Mouse (Mus musculus): ENCODE measurements at regions not wholly inside any gene's neighbourhood (a gene's known extent, or its start where the extent isn't known, plus 50 kb on each side); places are given as distances from the start of the nearest gene placed in this dataset.

DNA sequence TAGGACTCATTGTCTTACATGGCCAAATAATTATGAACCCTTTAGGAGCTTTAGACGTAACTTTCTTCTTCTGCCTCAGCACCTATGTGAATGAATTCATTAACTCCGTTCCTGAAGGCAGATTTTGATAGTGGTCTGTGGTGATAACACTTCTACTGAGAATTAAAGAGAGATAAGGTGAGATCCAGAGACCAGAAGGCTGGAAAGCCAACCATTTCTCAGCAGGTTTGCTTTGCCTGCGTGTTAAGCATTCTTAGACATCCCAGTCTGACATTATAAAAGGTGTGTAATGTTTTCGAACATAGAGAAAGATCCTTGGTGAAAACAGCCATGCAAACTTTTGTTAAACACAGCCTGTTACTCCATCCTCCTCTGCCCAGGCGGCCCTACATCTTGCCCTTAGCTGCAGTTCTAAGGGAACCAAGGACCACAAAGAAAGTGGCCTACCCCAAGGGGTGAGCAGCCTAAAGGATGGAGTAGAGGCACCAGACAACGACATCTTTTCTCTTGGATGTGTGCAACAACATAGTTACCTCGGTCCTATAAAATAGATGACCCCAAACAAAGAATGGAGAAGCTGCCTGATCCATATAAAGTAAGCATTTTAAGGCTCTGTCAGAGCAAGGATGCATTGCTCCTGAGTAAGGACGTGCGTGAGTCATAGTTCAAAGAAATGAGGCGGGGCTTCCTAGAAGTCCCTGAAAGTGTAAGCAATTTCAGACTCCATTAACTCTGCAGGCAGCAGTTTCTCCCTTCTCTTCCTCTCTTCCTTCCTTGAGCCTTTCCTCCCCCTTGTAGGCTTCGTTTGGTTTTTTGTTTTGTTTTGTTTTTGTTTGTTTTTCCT is 55.1 kb upstream of the Xpr1 start:
- no peak for DNase-seq

DNA sequence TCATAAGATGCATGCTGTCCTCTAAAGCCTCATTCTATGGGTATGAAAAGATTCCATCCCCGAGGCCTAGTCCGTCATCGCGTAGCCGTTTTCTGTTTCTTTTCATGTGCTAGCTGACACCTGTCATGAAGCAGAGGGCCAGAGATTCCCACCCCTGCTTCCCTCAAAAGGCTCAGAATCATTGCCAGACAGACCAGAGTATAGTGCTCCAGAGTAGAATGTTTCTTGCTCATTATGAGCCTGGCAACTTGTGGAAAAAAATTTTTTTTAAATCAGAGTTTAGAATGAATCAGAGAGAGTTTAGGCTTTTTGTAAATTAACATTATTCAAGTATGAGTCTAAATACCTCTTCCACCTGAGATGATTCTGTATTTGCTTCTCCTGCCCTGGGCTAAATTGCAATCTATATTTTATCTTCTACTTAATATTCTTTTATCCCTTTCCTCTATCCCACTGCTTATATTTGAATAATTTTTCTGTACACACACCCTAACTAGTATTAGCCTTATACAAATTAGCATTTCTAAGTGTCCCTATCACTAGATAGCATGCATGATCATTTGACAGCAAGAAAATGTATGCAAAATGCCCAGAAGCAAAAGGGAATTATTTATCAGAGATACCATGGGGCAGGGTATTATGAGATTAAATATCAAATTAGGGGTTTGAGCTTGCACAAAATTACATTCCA is 55.9 kb upstream of the Xpr1 start:
- DNase-seq: no peak

DNA sequence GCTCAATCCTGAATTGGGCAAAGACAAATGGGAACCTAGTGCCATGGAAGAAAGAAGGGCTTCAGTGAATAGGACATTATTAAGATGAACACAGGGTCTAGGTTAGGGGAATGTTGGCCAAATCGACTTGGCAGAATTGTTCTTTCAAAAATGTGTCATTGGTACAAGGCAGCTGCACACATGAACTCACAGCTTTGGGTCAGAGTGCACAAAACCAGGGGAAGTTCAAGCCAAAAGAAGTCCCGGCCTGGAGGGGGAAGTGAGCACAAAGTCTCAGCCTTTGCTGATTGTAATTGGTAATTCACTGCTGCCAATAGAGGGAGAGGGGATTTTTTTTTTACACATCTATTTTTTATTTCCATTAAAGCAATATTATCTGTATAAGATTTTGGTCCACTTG is 57.8 kb upstream of the Xpr1 start:
- peak; percentile 40 for DNase-seq

GRCm38 (mm10) chr1:155476237-155476636 is 59.0 kb upstream of the Xpr1 start:
- peak; percentile 82 for DNase-seq

GRCm38 (mm10) chr1:155482148-155482547 is 64.9 kb upstream of the Xpr1 start:
- peak; percentile 54 for DNase-seq

- no peak for DNase-seq
Measured at GRCm38 (mm10) chr1:155482760-155483159, 65.5 kb upstream of the Xpr1 start.

GRCm38 (mm10) chr1:155483693-155484092 is 66.5 kb upstream of the Xpr1 start:
- DNase-seq: no peak

- DNase-seq: no peak
Measured at GRCm38 (mm10) chr1:155487796-155488195, 70.1 kb upstream of the Acbd6 start.

- peak; percentile 94 for DNase-seq
Measured at GRCm38 (mm10) chr1:155488966-155489661, 68.8 kb upstream of the Acbd6 start.

DNA sequence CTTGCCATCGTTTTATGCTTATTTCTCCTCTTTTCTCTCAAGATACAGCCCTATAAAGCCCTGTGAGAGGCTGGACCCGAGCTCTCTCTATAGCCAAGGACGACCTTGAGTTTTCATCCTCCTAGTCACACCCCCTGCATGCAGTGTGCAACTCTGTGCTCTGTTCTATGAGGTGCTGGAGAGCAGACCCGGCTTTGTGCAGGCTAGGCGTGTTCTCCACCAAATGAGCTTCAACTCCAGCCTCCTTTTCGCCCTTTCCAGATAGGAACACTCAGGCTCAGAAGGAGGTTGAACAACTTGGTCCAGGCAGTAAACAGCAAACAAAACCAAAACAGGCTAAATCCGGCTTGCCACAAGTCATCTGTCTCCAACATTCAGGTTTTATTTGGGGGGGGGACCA is 67.8 kb upstream of the Acbd6 start:
- no peak for DNase-seq

- DNase-seq: peak; percentile 93
Measured at GRCm38 (mm10) chr1:155491205-155492026, 66.5 kb upstream of the Acbd6 start.

DNA sequence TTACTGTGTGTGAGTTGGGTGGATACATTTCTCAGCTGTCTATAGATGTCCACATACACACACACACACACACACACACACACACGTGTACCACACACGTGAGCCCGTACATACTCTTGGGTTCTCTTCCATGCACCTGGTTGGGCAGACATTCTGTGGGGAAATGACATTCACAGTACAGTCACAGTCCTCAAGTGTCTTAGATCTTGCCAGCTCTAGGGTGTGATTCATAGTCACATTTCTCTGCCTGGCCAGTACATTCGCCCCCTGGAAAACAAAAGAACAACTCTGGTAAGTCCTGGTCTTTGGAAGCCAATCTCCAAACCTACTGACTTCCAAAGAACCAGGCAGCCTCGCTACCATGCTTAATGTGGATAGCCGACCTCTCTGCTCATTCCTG is 64.6 kb upstream of the Acbd6 start:
- DNase-seq: peak; percentile 77

GRCm38 (mm10) chr1:155493799-155494198 is 64.1 kb upstream of the Acbd6 start:
- peak; percentile 87 for DNase-seq

- DNase-seq: no peak
Measured at GRCm38 (mm10) chr1:155494347-155494746, 63.6 kb upstream of the Acbd6 start.

- DNase-seq: no peak
Measured at GRCm38 (mm10) chr1:155499735-155500134, 58.2 kb upstream of the Acbd6 start.

GRCm38 (mm10) chr1:155502867-155503266 is 55.1 kb upstream of the Acbd6 start:
- DNase-seq: peak; percentile 62

DNA sequence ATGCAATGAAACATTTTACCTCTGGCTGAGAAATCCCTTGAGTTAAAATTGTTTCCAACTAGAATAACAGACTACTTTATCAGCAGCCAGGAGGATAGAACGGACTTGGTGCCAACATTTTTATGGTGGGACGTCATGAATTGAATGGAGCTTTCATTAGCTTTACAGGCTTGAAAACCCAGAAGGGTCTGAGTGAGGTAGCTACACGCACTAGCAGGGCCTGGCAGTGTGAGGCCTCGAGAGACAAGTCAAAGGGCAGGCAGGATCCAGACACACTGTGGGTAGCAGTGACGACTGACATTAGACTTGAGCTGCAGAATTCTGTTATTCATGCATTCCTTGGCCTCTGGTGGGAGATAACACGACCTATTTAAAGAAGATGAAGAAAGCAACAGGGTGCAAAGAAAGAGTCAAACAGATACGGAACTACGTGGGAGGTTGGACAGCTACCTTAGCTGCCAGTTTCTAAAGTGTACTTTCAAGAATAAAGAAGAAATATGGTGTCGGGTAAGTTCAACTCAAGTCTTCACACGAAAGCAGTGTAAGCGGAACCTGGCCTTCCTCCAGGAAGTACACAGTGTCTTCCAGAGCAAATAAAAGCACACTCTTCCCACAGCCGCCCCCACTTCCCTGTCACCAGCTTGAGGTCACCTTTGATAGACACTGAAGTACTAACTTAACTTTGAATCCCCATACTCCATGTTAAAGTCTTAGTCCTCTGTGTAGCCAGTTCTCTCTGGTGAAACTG is 53.2 kb upstream of the Acbd6 start:
- peak; percentile 94 for DNase-seq

- peak; percentile 75 for DNase-seq
Measured at GRCm38 (mm10) chr1:155505361-155506077, 52.4 kb upstream of the Acbd6 start.
